Mouse (Mus musculus) lung, adult 2 months (tissue): ENCODE results near the gene Lrmda. TPM values are rescaled to one million over a fixed set of nuclear protein-coding genes. Genes with fewer than 3 reads are reported as not detected.
"Not testable (repeated sequence)": the region's sequence is repeated elsewhere in the genome, so short reads cannot be mapped to it uniquely, and the experiment has no call there.

Experiments used
- DNase-seq: peaks from one replicate; pipeline ENCODE4 v3.0.0; 2022
- H3K4me1 ChIP-seq: fragments of 200-500 bp; 2 replicates; pipeline ENCODE4 v1.6.1; 2011; ENCODE audit warnings: low read length; ENCODE audit not compliant: control insufficient read depth, insufficient read depth
- H3K4me3 ChIP-seq: fragments of 200-500 bp; replicated peaks from 2 replicates; pipeline ENCODE3; 2011; ENCODE audit warnings: low read depth, mild to moderate bottlenecking, control low read depth, low read length; ENCODE audit errors: extremely low read depth
- CTCF ChIP-seq: fragments of 200-500 bp; IDR thresholded peaks from 2 replicates; pipeline ENCODE4 v1.5.1; 2011; ENCODE audit warnings: mild to moderate bottlenecking, low read length, control low read depth; ENCODE audit not compliant: insufficient read depth
- POLR2A ChIP-seq: fragments of 200-500 bp; IDR thresholded peaks from 2 replicates; pipeline ENCODE4 v1.6.1; 2011; ENCODE audit warnings: low read depth, mild to moderate bottlenecking, control low read depth, low read length, borderline replicate concordance; ENCODE audit errors: extremely low read depth
- WGBS: fragments of 180-500 bp; shearing (Covaris S2); methylation state at CpG from one replicate; pipeline ENCODE4 v1.1.7; 2018; 5-methylcytosine and 5-hydroxymethylcytosine counted together
- polyA plus RNA-seq: library from polyadenylated mRNA; depleted of rRNA; stranded (reverse); fragments of >200 nt; gene quantifications from 2 replicates; pipeline ENCODE4 v1.2.3, GENCODE M21; 2012

Lrmda gene
- polyA plus RNA-seq, 1 experiment = 1.8 TPM

DNA sequence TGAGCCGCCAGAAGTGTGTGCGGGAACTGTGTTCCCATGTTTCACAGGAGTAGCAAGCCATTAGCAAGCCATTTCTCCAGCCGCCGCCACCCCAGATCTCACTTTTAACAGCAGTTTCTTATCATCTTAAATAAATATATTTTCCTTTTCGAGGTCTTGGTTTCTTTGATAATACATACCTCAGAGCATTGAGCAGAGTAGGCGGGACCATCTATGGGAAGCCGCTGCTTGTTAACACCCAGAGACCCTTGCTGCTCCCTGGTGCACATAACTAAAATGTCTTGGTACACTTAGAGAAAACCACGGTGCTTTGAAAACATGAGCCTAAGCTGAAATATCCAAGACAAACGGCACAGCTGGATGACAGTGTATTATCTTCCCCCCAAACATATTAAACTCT, 562.6 kb downstream of the Lrmda start:
- no peak for TF ChIP-seq POLR2A
- no peak for TF ChIP-seq CTCF
- H3K4me1 ChIP-seq = peaks cover 3% of the 10 kb centered on the region; the same call in 1 of the 2 replicates
- H3K4me3 ChIP-seq = no peak overlapping the region
- 82% methylated on average over 9 of the region's 9 CpGs for WGBS
- DNase-seq = no peak

DNA sequence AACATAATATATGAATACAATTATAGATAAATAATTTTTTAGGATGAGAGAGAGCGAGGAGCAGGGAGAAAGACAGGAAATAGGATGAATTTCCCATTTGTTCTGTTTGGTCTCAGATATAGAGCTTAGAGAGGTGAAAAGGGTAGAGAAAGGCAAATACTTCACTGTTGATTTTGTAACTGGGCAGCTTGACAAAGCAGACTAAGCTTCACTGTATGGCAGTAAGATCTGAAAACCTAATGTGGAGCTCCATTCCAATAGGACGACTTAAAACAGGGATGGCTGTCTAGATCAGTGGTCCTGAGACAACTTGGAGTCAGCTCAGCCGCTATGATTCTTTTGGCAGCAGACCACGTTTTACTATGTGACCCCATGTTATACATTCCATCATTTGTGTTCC, 566.8 kb downstream of the Lrmda start:
- H3K4me3 ChIP-seq = no peak overlapping the region
- WGBS = 63% methylated on average over 4 of the region's 4 CpGs
- peaks cover 3% of the 10 kb centered on the region; the same call in 1 of the 2 replicates for H3K4me1 ChIP-seq
- TF ChIP-seq CTCF (no peak), POLR2A (no peak)
- DNase-seq = no peak

DNA sequence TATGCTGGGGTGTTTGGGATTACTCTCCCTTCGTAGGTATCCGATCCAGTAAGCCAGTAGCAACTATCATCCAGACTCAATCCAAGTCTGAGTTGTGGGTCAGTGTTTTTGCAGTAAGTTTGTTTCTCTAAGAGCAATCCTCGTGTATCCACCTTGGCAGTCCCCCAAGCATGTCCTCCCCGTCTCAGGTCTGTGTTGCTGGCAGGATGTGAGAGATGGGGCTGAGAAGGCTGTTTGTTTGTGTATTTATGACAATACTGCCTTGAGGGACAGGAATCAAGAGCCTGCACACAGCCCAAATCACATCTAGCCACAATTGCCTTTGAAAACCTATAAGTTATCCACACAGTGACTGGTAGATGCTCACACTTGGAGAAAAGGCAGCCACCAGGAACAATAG, 567.3 kb downstream of the Lrmda start:
- peaks cover 3% of the 10 kb centered on the region; the same call in 1 of the 2 replicates for H3K4me1 ChIP-seq
- TF ChIP-seq POLR2A = no peak
- no peak for TF ChIP-seq CTCF
- no peak overlapping the region for H3K4me3 ChIP-seq
- 61% methylated on average over 4 of the region's 4 CpGs for WGBS
- DNase-seq = no peak

DNA sequence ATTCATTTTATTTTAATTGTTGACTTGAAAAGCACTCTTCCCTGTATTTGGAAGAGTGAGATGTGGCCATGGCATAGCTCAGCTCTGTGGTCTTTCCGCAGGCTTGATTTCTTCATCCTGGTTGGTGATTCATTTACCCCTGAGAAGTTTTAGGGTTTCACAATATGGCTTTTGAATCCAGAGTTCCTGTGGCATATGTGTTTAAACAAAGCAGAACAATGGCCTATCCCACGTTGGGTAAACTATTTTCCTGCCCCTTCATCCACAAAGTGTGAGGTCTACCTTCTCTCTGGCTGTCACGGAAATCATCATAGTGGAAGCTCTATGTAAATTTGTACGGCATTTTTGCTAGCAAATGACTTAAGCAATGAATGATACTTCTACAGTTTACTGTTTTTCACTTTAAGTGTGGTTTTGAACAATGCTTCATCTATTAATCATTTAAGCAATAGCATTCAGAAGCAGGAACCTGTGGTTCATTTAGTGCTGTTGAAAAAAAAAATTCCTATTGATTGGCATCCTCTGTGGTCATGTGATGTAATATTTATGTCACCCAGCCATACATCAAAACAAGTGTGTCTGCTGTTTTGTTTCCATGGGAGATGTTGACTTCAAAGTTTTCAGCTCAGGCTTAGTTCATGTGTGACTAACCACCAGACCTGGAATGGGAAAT, 567.9 kb downstream of the Lrmda start:
- DNase-seq = no peak
- no peak overlapping the region for H3K4me3 ChIP-seq
- TF ChIP-seq POLR2A = no peak
- TF ChIP-seq CTCF = no peak
- 58% methylated on average over 4 of the region's 4 CpGs for WGBS
- peaks cover 3% of the 10 kb centered on the region; the same call in 1 of the 2 replicates for H3K4me1 ChIP-seq

DNA sequence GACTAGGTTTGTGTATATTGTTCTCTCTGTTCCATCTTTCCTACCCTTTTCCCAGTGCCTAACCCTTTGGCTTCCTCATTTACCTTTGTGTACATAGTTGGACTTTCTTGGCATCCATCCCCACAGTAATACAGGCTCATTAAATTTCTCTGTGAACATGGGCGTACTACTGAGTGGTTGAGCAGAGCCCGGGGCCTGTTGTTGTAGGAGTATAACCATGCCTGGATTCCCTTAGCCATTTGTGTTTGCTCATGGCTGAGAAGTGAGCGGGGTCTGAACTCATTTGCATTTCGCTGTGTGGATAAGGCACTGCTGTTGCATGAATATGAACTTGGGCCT, 568.4 kb downstream of the Lrmda start:
- 79% methylated on average over 4 of the region's 4 CpGs for WGBS
- Histone ChIP-seq H3K4me3 (no peak overlapping the region), H3K4me1 (peaks cover 3% of the 10 kb centered on the region; the same call in 1 of the 2 replicates)
- no peak for TF ChIP-seq POLR2A
- no peak for TF ChIP-seq CTCF
- DNase-seq = no peak

DNA sequence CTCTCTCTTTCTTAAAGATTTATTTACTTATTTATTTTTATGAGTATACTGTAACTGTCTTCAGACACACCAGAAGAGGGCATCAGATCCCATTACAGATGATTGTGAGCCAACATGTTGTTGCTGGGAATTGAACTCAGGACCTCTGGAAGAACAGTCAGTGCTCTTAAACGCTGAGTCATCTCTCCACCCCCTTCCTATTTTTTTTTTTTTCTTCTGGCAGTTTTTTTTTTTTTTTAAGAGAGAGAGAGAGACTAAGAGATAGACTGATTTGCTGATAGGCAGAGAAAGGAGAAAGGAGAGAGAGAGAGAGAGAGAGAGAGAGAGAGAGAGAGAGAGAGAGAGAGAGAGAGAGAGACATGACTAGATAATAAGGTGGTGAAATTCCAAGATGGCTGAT, 568.9 kb downstream of the Lrmda start:
- H3K4me3 ChIP-seq, H3K4me1 ChIP-seq, DNase-seq: not testable (repeated sequence)
- 68% methylated on average over 1 of the region's 1 CpGs for WGBS

DNA sequence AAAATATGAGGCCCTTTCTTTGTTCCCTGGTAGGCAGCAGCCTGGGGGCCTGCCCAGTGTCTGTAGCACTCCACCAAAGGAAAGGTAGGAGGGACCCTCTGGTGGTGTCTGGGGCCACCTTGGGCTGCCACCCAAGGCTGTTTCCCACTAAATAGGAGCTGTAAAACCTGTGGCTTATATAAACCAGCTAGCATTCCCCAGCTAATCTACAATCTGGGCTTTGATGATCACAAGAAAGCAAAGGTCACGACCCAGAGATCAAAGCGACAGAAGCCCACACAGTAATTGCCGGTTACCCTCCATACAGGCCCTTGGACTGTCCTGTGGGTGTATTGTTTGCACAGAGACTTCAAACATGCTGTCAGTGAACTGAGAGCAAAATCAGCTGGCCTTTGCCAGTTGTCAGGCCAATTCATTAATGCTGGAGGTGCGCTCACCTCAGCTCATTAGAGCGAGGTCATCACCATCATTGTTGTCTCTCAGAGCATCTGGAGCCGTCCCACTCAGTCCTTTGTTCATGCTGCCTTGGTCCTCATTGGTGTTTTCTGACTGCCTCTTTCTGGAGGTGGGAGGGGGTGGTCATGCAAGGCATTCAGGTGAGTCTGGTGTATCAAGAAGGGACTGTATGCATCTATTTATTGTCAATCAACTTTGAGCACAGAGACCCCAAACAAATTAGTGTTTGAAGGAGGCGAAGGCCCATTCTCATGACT, 570.1 kb downstream of the Lrmda start:
- H3K4me3 ChIP-seq = no peak overlapping the region
- no peak for TF ChIP-seq CTCF
- no peak for TF ChIP-seq POLR2A
- 88% methylated on average over 7 of the region's 7 CpGs for WGBS
- peaks cover 3% of the 10 kb centered on the region; the same call in 1 of the 2 replicates for H3K4me1 ChIP-seq
- no peak for DNase-seq

DNA sequence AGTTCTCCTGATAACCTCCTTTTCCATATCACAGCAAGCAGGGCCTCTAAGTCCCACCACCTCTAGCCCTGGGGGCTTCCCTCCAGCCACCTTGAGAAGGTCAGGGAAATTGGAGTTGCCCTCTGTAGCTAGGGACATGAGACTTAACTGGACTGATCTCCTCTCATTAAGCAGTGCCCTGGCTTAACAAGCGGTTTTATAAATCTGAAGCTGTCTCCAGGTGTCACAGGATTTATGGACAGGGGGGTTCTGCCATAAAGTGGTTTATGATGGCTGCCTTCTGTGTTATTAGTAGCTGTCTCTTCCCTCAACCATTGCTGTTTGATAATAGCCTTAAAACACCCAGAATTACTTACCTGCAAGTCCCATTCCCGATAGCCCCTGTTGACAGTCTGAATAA, 571.7 kb downstream of the Lrmda start:
- WGBS = 80% methylated on average over 2 of the region's 2 CpGs
- DNase-seq = no peak
- Histone ChIP-seq H3K4me1 (peaks cover 3% of the 10 kb centered on the region; the same call in 1 of the 2 replicates), H3K4me3 (no peak overlapping the region)
- no peak for TF ChIP-seq CTCF
- TF ChIP-seq POLR2A = no peak

DNA sequence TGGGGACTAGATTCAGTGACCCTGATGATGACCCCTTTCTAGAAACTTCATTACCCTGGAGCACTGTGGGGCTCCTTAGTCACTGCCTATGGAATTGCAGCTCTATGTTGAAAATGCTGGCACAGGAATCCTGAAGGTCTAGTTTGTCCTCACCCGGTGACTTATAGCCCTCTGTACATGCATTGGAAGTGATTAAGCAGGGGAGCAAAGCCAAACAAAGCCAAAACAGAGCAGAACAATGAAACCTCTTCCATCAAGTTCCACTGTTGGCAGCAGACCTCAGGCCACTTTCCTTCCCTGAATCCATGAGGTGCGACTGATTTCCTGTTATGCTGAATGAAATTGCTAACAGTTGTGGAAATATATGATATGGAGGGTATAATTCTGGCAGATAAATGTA, 578.0 kb downstream of the Lrmda start:
- WGBS = 34% methylated on average over 2 of the region's 2 CpGs
- H3K4me3 ChIP-seq = no peak overlapping the region
- no peak for DNase-seq
- TF ChIP-seq POLR2A = no peak
- no peak for TF ChIP-seq CTCF
- peaks cover 3% of the 10 kb centered on the region; the same call in 1 of the 2 replicates for H3K4me1 ChIP-seq

DNA sequence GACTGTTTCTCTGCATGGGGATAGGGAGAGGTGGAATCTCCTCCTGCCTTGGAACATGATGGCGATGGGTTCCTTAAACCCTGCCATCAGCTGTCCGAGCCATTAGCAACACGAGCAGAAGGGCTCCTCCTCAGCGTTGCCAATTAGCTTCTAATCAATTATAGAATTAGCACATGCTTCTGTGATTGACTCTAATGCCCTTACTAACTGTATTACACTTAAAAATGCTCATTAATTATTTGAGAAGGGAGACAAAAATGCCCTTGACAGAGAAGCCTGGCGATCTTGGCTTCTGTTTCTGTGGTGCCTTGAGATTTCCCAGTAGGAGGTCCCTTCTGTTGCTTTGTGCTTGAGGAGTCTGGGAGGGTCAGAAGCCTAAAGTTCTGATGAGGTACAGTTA, 579.1 kb downstream of the Lrmda start:
- Histone ChIP-seq H3K4me3 (no peak overlapping the region), H3K4me1 (peaks cover 3% of the 10 kb centered on the region; the same call in 1 of the 2 replicates)
- TF ChIP-seq CTCF = no peak
- no peak for TF ChIP-seq POLR2A
- WGBS = 91% methylated on average over 5 of the region's 5 CpGs
- DNase-seq = no peak
